Mouse (Mus musculus) G1E (cell line): ENCODE measurements around the gene Fam83f. TPM values are rescaled to one million over a fixed set of nuclear protein-coding genes. Genes with fewer than 3 reads are reported as not detected.

ENCODE experiments used
- ATAC-seq: 2 replicates; pipeline ENCODE4 v1.8.0; 2016; ENCODE audit warnings: mild to moderate bottlenecking; ENCODE audit not compliant: insufficient number of reproducible peaks, poor library complexity, low FRiP score, severe bottlenecking; ENCODE audit errors: extremely low read depth
- DNase-seq: peaks from one replicate; pipeline ENCODE4 v3.0.0; 2012; ENCODE audit warnings: low spot score
- H3K27me3 ChIP-seq: 2 replicates; pipeline ENCODE4 v1.6.1; 2012; ENCODE audit warnings: mild to moderate bottlenecking, low read length, inconsistent platforms; ENCODE audit not compliant: insufficient read depth
- H3K36me3 ChIP-seq: replicated peaks from 2 replicates; pipeline ENCODE3; 2012; ENCODE audit warnings: mild to moderate bottlenecking, inconsistent platforms
- H3K4me1 ChIP-seq: 2 replicates; pipeline ENCODE4 v1.6.1; 2012; ENCODE audit warnings: low read depth, low read length, inconsistent platforms, mixed read lengths; ENCODE audit not compliant: insufficient read depth
- H3K4me3 ChIP-seq: 2 replicates; pipeline ENCODE4 v1.5.1; 2012; ENCODE audit warnings: low read depth, mild to moderate bottlenecking, inconsistent platforms, low read length, moderate library complexity, mixed read lengths
- H3K9me3 ChIP-seq: replicated peaks from 2 replicates; pipeline ENCODE4 v1.6.1; 2012; ENCODE audit warnings: inconsistent platforms
- CTCF ChIP-seq: IDR thresholded peaks from 2 replicates; pipeline ENCODE4 v1.5.1; 2012; ENCODE audit warnings: low read depth, low read length, inconsistent platforms, mixed read lengths
- GATA1 ChIP-seq: IDR thresholded peaks from 2 replicates; pipeline ENCODE4 v1.6.1; 2012; ENCODE audit warnings: borderline replicate concordance, low read length, inconsistent platforms, mixed read lengths
- GATA2 ChIP-seq: IDR thresholded peaks from 2 replicates; pipeline ENCODE4 v1.6.1; 2012; ENCODE audit warnings: low read depth, low read length, inconsistent platforms, borderline replicate concordance
- POLR2AphosphoS5 ChIP-seq: IDR thresholded peaks from 2 replicates; pipeline ENCODE4 v1.6.1; 2012; ENCODE audit warnings: low read depth, low read length, inconsistent platforms; ENCODE audit not compliant: insufficient replicate concordance
- TAL1 ChIP-seq: conservative IDR thresholded peaks from 2 replicates; pipeline ENCODE4 v1.6.1; 2012; ENCODE audit warnings: low read depth, low read length, inconsistent platforms, mixed read lengths
- polyA plus RNA-seq: library from polyadenylated mRNA; stranded (reverse); fragments of >175 nt; gene quantifications from 2 replicates; pipeline ENCODE4 v1.2.3, GENCODE M21; 2012
- total RNA-seq, 2 experiments: library from RNA; stranded (forward) in 1 of 2; stranded (reverse) in 1 of 2; fragments of 200-1000 nt in 1 of 2; fragments of >200 nt in 1 of 2; fragmentation: Nextera tagmentation in 1 of 2; gene quantifications; 2 replicates each; pipeline ENCODE4 v1.2.3; 2014 to 2017

The Fam83f gene
- total and polyA plus RNA-seq, 3 experiments, result 0.11 TPM; not detected in 2

GRCm38 (mm10) chr15:80693492-80693891 is 21.8 kb downstream of the Fam83f start:
- ATAC-seq (no peak), DNase-seq (no peak)
- Histone ChIP-seq H3K36me3 (no peaks in the 10 kb centered on the region), H3K4me1 (peaks cover 16% of the 10 kb centered on the region), H3K4me3 (no peak overlapping the region), H3K9me3 (0 out of 2 replicates have a peak, but pooled peaks cover 2% of the 10 kb centered on the region), H3K27me3 (peaks cover 85% of the 10 kb centered on the region)
- TF ChIP-seq POLR2AphosphoS5, result no peak
- TF ChIP-seq GATA2, result no peak
- TF ChIP-seq TAL1, result no peak
- TF ChIP-seq CTCF, result no peak
- no peak for TF ChIP-seq GATA1

- Histone ChIP-seq H3K9me3 (0 out of 2 replicates have a peak, but pooled peaks cover 2% of the 10 kb centered on the region), H3K36me3 (no peaks in the 10 kb centered on the region), H3K27me3 (peaks cover 86% of the 10 kb centered on the region), H3K4me1 (peaks cover 11% of the 10 kb centered on the region), H3K4me3 (no peak overlapping the region)
- DNase-seq (peak; percentile 33), ATAC-seq (no peak)
- TF ChIP-seq CTCF, result peak; percentile 36
- no peak for TF ChIP-seq TAL1
Measured at GRCm38 (mm10) chr15:80694125-80694910, 22.7 kb downstream of the Fam83f start.

- DNase-seq (no peak), ATAC-seq (no peak)
- H3K27me3 ChIP-seq, result peaks cover 80% of the 10 kb centered on the region
Measured at GRCm38 (mm10) chr15:80697564-80697963, 25.9 kb downstream of the Fam83f start.

GRCm38 (mm10) chr15:80701481-80702257 is 30.0 kb downstream of the Fam83f start:
- no peak for DNase-seq
- H3K9me3 ChIP-seq, result no peaks in the 10 kb centered on the region
- H3K27me3 ChIP-seq, result peaks cover 51% of the 10 kb centered on the region
- TF ChIP-seq POLR2AphosphoS5, result no peak
- TF ChIP-seq CTCF, result no peak
- TF ChIP-seq TAL1, result no peak
- no peak for TF ChIP-seq GATA1
- TF ChIP-seq GATA2, result no peak
- H3K4me1 ChIP-seq, result peaks cover 10% of the 10 kb centered on the region
- no peak overlapping the region for H3K4me3 ChIP-seq
- ATAC-seq, result no peak
- no peaks in the 10 kb centered on the region for H3K36me3 ChIP-seq

More at GRCm38 (mm10) chr15:80697564-80697963, 25.9 kb downstream of the Fam83f start:
- Histone ChIP-seq H3K9me3 (0 out of 2 replicates have a peak, but pooled peaks cover 2% of the 10 kb centered on the region), H3K4me1 (peaks cover 8% of the 10 kb centered on the region), H3K36me3 (no peaks in the 10 kb centered on the region), H3K4me3 (no peak overlapping the region)
- TF ChIP-seq GATA1 (no peak), GATA2 (no peak), POLR2AphosphoS5 (no peak), TAL1 (no peak), CTCF (no peak)

GRCm38 (mm10) chr15:80702910-80703309 is 31.3 kb downstream of the Fam83f start:
- H3K27me3 ChIP-seq, result peaks cover 40% of the 10 kb centered on the region
- TF ChIP-seq CTCF, result no peak
- TF ChIP-seq POLR2AphosphoS5, result no peak
- no peak for TF ChIP-seq TAL1
- TF ChIP-seq GATA2, result no peak
- no peak for TF ChIP-seq GATA1
- H3K9me3 ChIP-seq, result no peaks in the 10 kb centered on the region
- H3K4me3 ChIP-seq, result no peak overlapping the region
- DNase-seq (no peak), ATAC-seq (no peak)
- H3K36me3 ChIP-seq, result no peaks in the 10 kb centered on the region
- H3K4me1 ChIP-seq, result peaks cover 13% of the 10 kb centered on the region

- Histone ChIP-seq H3K4me1 (peaks cover 13% of the 10 kb centered on the region), H3K36me3 (no peaks in the 10 kb centered on the region), H3K4me3 (no peak overlapping the region), H3K27me3 (peaks cover 35% of the 10 kb centered on the region), H3K9me3 (no peaks in the 10 kb centered on the region)
- no peak for DNase-seq
- TF ChIP-seq CTCF, result no peak
- TF ChIP-seq TAL1, result no peak
- TF ChIP-seq POLR2AphosphoS5, result no peak
- TF ChIP-seq GATA2, result no peak
- TF ChIP-seq GATA1, result no peak
- ATAC-seq, result no peak
Measured at GRCm38 (mm10) chr15:80703495-80703894, 31.8 kb downstream of the Fam83f start.
